Mouse (Mus musculus): ENCODE data around the gene A630089N07Rik. TPM values are rescaled to one million over a fixed set of nuclear protein-coding genes. Genes with fewer than 3 reads are reported as not detected.

The A630089N07Rik gene
- polyA plus RNA-seq, 1 experiment, result 0.50 TPM

- Histone ChIP-seq H3K36me3 (ENCODE audit: control insufficient read depth, insufficient read depth) (no peaks in the 10 kb centered on the region), H3ac (ENCODE audit: control insufficient read depth, insufficient read length) (no peak overlapping the region), H3K4me2 (ENCODE audit: low read depth) (no peak overlapping the region), H3K79me2 (ENCODE audit: control insufficient read depth, insufficient read depth) (no peaks in the 10 kb centered on the region), H3K27me3 (ENCODE audit: control insufficient read depth, insufficient read depth, insufficient read length) (no peaks in the 10 kb centered on the region), H3K4me3 (no peak overlapping the region)
- TF ChIP-seq MYOD1 (IDR thresholded peaks at IDR 0.05; ENCODE audit: control insufficient read depth in 1 of 3, insufficient read length in 2 of 3, low read depth in 2 of 3) (no peak), CEBPB (IDR thresholded peaks at IDR 0.05; ENCODE audit: insufficient read depth, poor library complexity, severe bottlenecking) (no peak), SRF (IDR thresholded peaks at IDR 0.05; ENCODE audit: control insufficient read depth, insufficient read length, low read depth) (no peak), E2F4 (IDR thresholded peaks at IDR 0.05; ENCODE audit: insufficient read depth) (no peak)
Observed at GRCm38 (mm10) chr16:97977722-97978121, 104.5 kb downstream of the A630089N07Rik start.

GRCm38 (mm10) chr16:97977277-97977676 is 105.0 kb downstream of the A630089N07Rik start:
- Histone ChIP-seq H3K4me3 (no peak overlapping the region), H3K27me3 (ENCODE audit: control insufficient read depth, insufficient read depth, insufficient read length) (no peaks in the 10 kb centered on the region), H3ac (ENCODE audit: control insufficient read depth, insufficient read length) (no peak overlapping the region), H3K36me3 (ENCODE audit: control insufficient read depth, insufficient read depth) (no peaks in the 10 kb centered on the region), H3K79me2 (ENCODE audit: control insufficient read depth, insufficient read depth) (no peaks in the 10 kb centered on the region), H3K4me2 (ENCODE audit: low read depth) (no peak overlapping the region)
- no peak for TF ChIP-seq POLR2AphosphoS2 (IDR thresholded peaks at IDR 0.05; ENCODE audit: insufficient read length, low read depth)
- no peak for TF ChIP-seq POLR2A (IDR thresholded peaks at IDR 0.05; ENCODE audit: insufficient read length, low read depth)
- no peak for TF ChIP-seq TCF3 (IDR thresholded peaks at IDR 0.05; ENCODE audit: insufficient read length, low read depth)
- TF ChIP-seq SRF (IDR thresholded peaks at IDR 0.05; ENCODE audit: control insufficient read depth, insufficient read length, low read depth), result no peak
- no peak for TF ChIP-seq MYOG (IDR thresholded peaks at IDR 0.05; ENCODE audit: control insufficient read depth in 1 of 3, insufficient read depth in 1 of 3, insufficient read length in 2 of 3, low read depth in 2 of 3)
- no peak for TF ChIP-seq USF1 (IDR thresholded peaks at IDR 0.05; ENCODE audit: low read depth)
- no peak for TF ChIP-seq MAX (IDR thresholded peaks at IDR 0.05; ENCODE audit: low read depth)
- TF ChIP-seq E2F4 (IDR thresholded peaks at IDR 0.05; ENCODE audit: insufficient read depth), result no peak
- no peak for TF ChIP-seq CEBPB (IDR thresholded peaks at IDR 0.05; ENCODE audit: insufficient read depth, poor library complexity, severe bottlenecking)
- TF ChIP-seq REST (IDR thresholded peaks at IDR 0.05; ENCODE audit: insufficient read depth, insufficient read length), result no peak

- TF ChIP-seq USF1 (IDR thresholded peaks at IDR 0.05; ENCODE audit: low read depth) (no peak), POLR2AphosphoS2 (IDR thresholded peaks at IDR 0.05; ENCODE audit: insufficient read length, low read depth) (no peak), CEBPB (IDR thresholded peaks at IDR 0.05; ENCODE audit: insufficient read depth, poor library complexity, severe bottlenecking) (no peak), TCF3 (IDR thresholded peaks at IDR 0.05; ENCODE audit: insufficient read length, low read depth) (no peak), MYOD1 (IDR thresholded peaks at IDR 0.05; ENCODE audit: control insufficient read depth in 1 of 3, insufficient read length in 2 of 3, low read depth in 2 of 3) (no peak), POLR2A (IDR thresholded peaks at IDR 0.05; ENCODE audit: insufficient read length, low read depth) (no peak), REST (IDR thresholded peaks at IDR 0.05; ENCODE audit: insufficient read depth, insufficient read length) (no peak), MYOG (IDR thresholded peaks at IDR 0.05; ENCODE audit: control insufficient read depth in 1 of 3, insufficient read depth in 1 of 3, insufficient read length in 2 of 3, low read depth in 2 of 3) (no peak), MAX (IDR thresholded peaks at IDR 0.05; ENCODE audit: low read depth) (no peak), SRF (IDR thresholded peaks at IDR 0.05; ENCODE audit: control insufficient read depth, insufficient read length, low read depth) (no peak), E2F4 (IDR thresholded peaks at IDR 0.05; ENCODE audit: insufficient read depth) (no peak), TCF12 (IDR thresholded peaks at IDR 0.05; ENCODE audit: insufficient read depth, poor library complexity, severe bottlenecking) (no peak)
- Histone ChIP-seq H3K4me2 (ENCODE audit: low read depth) (no peak overlapping the region), H3K79me2 (ENCODE audit: control insufficient read depth, insufficient read depth) (peaks cover 28% of the 10 kb centered on the region), H3K27me3 (ENCODE audit: control insufficient read depth, insufficient read depth, insufficient read length) (no peaks in the 10 kb centered on the region), H3K36me3 (ENCODE audit: control insufficient read depth, insufficient read depth) (no peaks in the 10 kb centered on the region), H3K4me3 (no peak overlapping the region), H3ac (ENCODE audit: control insufficient read depth, insufficient read length) (no peak overlapping the region)
Observed at GRCm38 (mm10) chr16:97963956-97964540, 118.2 kb downstream of the A630089N07Rik start.

- TF ChIP-seq TCF12 (IDR thresholded peaks at IDR 0.05; ENCODE audit: insufficient read depth, poor library complexity, severe bottlenecking) (no peak), REST (IDR thresholded peaks at IDR 0.05; ENCODE audit: insufficient read depth, insufficient read length) (peak; percentile 7), POLR2AphosphoS2 (IDR thresholded peaks at IDR 0.05; ENCODE audit: insufficient read length, low read depth) (peak; percentile 94), CEBPB (IDR thresholded peaks at IDR 0.05; ENCODE audit: insufficient read depth, poor library complexity, severe bottlenecking) (no peak), TCF3 (IDR thresholded peaks at IDR 0.05; ENCODE audit: insufficient read length, low read depth) (no peak), POLR2A (IDR thresholded peaks at IDR 0.05; ENCODE audit: insufficient read length, low read depth) (peak; percentile 88), USF1 (IDR thresholded peaks at IDR 0.05; ENCODE audit: low read depth) (peak; percentile 74), E2F4 (IDR thresholded peaks at IDR 0.05; ENCODE audit: insufficient read depth) (no peak), MAX (IDR thresholded peaks at IDR 0.05; ENCODE audit: low read depth) (no peak), MYOD1 (IDR thresholded peaks at IDR 0.05; ENCODE audit: control insufficient read depth in 1 of 3, insufficient read length in 2 of 3, low read depth in 2 of 3) (peak in 1 of 3 experiments; percentile 10), MYOG (IDR thresholded peaks at IDR 0.05; ENCODE audit: control insufficient read depth in 1 of 3, insufficient read depth in 1 of 3, insufficient read length in 2 of 3, low read depth in 2 of 3) (peak in 1 of 3 experiments; percentile 25), SRF (IDR thresholded peaks at IDR 0.05; ENCODE audit: control insufficient read depth, insufficient read length, low read depth) (no peak)
- Histone ChIP-seq H3K27me3 (ENCODE audit: control insufficient read depth, insufficient read depth, insufficient read length) (no peaks in the 10 kb centered on the region), H3ac (ENCODE audit: control insufficient read depth, insufficient read length) (peak within 1 kb of the TSS; percentile 88), H3K36me3 (ENCODE audit: control insufficient read depth, insufficient read depth) (no peaks in the 10 kb centered on the region), H3K79me2 (ENCODE audit: control insufficient read depth, insufficient read depth) (peaks cover 43% of the 10 kb centered on the region), H3K4me3 (peak within 1 kb of the TSS; percentile 60), H3K4me2 (ENCODE audit: low read depth) (peak within 1 kb of the TSS; percentile 92)
Observed at GRCm38 (mm10) chr16:97962151-97962948, 119.9 kb downstream of the A630089N07Rik start, which contains the start of the genes C2cd2 and Zbtb21. TSS of gene C2cd2 (minus strand) at chr16:97962598. TSS of gene Zbtb21 (minus strand) at chr16:97962622.
